Mouse (Mus musculus): ENCODE measurements around the gene Krtap17-1.

- TF ChIP-seq POLR2A (IDR thresholded peaks at IDR 0.05; ENCODE audit: insufficient read depth, low read depth, low read length) (no peak), CTCF (IDR thresholded peaks at IDR 0.05; ENCODE audit: insufficient read depth, low read depth, low read length) (no peak)
Measured at GRCm38 (mm10) chr11:100010682-100011081, 16.9 kb upstream of the Krtap17-1 start.

Measured in olfactory bulb, adult 2 months (tissue).